Mouse (Mus musculus) MEL (cell line): ENCODE measurements around the gene Mei1.

Experiments
- CTCF ChIP-seq, 3 experiments: IDR thresholded peaks in 2 of 3; conservative IDR thresholded peaks in 1 of 3; 2 replicates each; pipeline ENCODE4 v1.5.1; 2011 to 2012; ENCODE audit warnings: low read length in 3 of 3, low read depth in 2 of 3, mild to moderate bottlenecking in 2 of 3, improper control_type of control experiment in 1 of 3, inconsistent platforms in 1 of 3, mixed read lengths in 1 of 3, moderate library complexity in 1 of 3; ENCODE audit not compliant: control insufficient read depth in 1 of 3, insufficient read depth in 1 of 3, poor library complexity in 1 of 3, severe bottlenecking in 1 of 3
- HCFC1 ChIP-seq: IDR thresholded peaks from 2 replicates; pipeline ENCODE4 v1.6.1; 2012; ENCODE audit warnings: low read depth, mild to moderate bottlenecking, inconsistent platforms, low read length, improper control_type of control experiment, moderate library complexity
- POLR2A ChIP-seq, 2 experiments: IDR thresholded peaks; 2 replicates each; pipeline ENCODE4 v1.6.1; 2011 to 2012; ENCODE audit warnings: low read length in 2 of 2, mild to moderate bottlenecking in 2 of 2, control low read depth in 1 of 2, improper control_type of control experiment in 1 of 2, low read depth in 1 of 2, moderate library complexity in 1 of 2; ENCODE audit not compliant: control insufficient read depth in 1 of 2, insufficient read depth in 1 of 2, poor library complexity in 1 of 2
- TBP ChIP-seq: IDR thresholded peaks from 2 replicates; pipeline ENCODE4 v1.8.0; 2011; ENCODE audit warnings: low read depth, low read length, improper control_type of control experiment

GRCm38 (mm10) chr15:82145851-82146769 is 76.3 kb downstream of the Mei1 start:
- TF ChIP-seq CTCF (IDR thresholded peaks at IDR 0.05 in 2 of 3, conservative IDR thresholded peaks at IDR 0.05 in 1 of 3; ENCODE audit: control insufficient read depth in 1 of 3, insufficient read depth in 1 of 3, low read depth in 2 of 3, low read length in 3 of 3, poor library complexity in 1 of 3, severe bottlenecking in 1 of 3) (peak in 1 of 3 experiments; percentile 11; a peak in 2 of 6 replicates), HCFC1 (no peak), POLR2A (IDR thresholded peaks at IDR 0.05; ENCODE audit: control insufficient read depth in 1 of 2, insufficient read depth in 1 of 2, low read depth in 1 of 2, low read length in 2 of 2, poor library complexity in 1 of 2) (no peak), TBP (peak; percentile 73; the same call in 1 of the 2 replicates)
